Mouse (Mus musculus) activated CD4-positive, CD25-positive, alpha-beta regulatory T cell, adult 4 months (primary cell): ENCODE measurements around the gene Zranb3. TPM values are rescaled to one million over a fixed set of nuclear protein-coding genes. Genes with fewer than 3 reads are reported as not detected.
A peak's percentile ranks its signal among the peaks of the same experiment; 100 is the strongest.
"Not testable (repeated sequence)": the region's sequence is repeated elsewhere in the genome, so short reads cannot be mapped to it uniquely, and the experiment has no call there.

Experiments
- ATAC-seq: one replicate; pipeline ENCODE4 v1.8.0; 2017
- polyA plus RNA-seq, 2 experiments: library from polyadenylated mRNA; unstranded; fragments of 100-300 nt; shearing (Covaris generic); gene quantifications; one replicate each; pipeline ENCODE4 v1.2.1; 2017

The Zranb3 gene
- polyA plus RNA-seq, 2 experiments from 2014 or later = 1.5 to 1.8 TPM

DNA sequence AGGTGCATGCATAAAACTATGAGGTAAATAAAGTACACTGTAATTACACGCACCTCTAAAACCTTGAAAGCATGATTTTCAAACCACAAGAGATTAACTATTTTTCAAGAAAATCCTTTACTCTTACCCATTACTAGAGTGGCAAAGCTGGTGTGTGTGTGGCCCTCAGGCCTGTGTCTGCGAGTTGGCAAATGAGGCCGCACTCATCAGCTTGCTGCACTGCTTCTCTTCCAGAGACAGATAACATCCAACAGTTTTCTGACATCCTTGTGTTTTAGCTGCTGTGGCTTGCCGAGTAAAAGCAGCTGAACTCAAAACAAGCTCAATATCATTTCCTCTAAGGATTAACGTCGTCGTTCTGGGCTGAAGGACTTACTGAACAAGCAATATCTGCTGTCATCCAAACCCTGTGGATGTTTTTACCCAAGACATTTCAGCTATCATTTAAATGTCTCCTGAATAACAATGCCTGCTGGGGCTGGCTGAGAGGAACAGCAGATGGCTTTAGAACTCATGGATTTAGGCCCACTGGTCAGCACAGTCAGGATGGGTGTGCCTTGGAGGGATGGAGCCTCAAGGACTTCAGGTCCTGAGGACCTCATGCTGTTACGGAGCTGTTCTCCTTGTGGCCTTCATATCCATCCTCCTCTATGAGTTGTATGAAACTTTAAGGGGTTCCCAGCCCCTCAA is 42.0 kb downstream of the Zranb3 start:
- no peak for ATAC-seq

DNA sequence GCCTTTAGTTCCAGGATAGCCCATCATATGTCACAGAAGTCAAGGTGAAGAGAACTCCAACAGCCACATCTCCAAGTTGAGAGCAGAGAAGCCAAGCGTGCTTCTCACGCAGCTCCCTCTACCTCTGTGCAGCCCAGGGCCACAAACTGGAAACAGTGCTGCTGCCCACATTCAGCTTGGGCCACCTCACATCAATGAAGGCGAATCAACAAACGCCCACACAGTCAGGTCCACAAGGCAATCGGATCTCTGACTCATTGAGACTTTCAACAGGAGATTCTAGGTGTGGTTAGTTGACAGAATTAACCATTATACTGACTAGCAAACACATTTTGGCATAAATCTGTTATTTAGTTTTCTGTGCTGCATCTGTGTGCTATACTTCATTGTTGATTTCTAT is 44.2 kb downstream of the Zranb3 start:
- ATAC-seq = no peak

DNA sequence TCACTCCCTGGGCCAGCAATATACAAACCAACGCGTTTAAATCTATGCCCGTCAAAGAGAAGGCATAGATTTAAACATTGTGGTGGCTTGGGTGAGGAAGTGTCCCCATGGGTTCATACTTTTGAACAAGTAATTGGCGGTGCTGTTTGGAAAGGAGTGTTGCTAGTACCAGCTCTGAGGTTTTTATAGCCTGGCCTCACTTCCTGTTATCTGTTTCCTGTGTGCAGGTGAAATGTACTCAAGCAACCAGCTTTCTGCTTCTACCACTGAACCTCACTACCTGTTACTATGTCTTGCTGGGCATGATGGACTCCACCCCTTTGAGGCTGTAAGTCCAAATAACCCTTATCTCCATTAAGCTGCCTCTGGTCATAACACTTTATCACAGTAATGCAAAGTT is 45.6 kb downstream of the Zranb3 start:
- ATAC-seq = peak; percentile 28

- ATAC-seq = no peak
Observed at GRCm38 (mm10) chr1:128046920-128047319, 55.9 kb downstream of the Zranb3 start.

DNA sequence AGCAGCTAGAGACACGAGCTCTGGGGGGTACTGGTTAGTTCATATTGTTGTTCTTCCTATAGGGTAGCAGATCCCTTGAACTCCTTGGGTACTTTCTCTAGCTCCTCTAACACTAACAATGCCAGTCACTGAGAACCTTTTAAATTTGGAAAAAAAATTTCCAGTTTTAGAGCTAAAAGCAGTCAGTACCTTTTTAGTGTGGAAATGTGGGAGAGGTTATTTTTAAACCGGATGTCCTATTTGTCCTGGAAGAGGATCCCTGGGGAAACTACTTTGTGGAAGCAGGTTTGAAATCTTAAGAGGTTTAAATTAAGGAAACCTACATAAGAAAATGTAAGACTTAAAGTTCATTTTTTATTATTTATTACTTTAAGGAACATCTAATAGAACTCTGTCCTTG is 56.4 kb downstream of the Zranb3 start:
- ATAC-seq = no peak

- no peak for ATAC-seq
Observed at GRCm38 (mm10) chr1:128044181-128044580, 58.7 kb downstream of the Zranb3 start.

- no peak for ATAC-seq
Observed at GRCm38 (mm10) chr1:128036296-128036695, 66.6 kb downstream of the Zranb3 start.

DNA sequence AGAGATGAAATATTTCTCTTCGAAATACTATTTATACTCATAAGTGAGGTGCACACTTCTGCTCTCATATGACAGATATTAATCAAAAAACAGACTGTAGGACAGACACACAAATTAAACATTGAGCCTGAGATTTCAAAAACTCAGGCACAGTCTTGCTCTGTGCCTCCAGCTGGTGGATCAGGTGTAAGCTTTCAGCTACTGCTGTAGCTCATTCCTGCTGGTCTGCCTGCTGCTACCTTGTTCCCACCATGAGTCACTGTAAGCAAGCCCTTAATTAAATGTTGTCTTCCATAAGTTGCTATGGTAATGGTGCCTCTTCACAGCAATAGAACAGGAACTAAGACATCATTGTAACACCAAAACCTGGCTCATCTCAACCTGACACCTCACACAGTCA is 70.7 kb downstream of the Zranb3 start:
- no peak for ATAC-seq

DNA sequence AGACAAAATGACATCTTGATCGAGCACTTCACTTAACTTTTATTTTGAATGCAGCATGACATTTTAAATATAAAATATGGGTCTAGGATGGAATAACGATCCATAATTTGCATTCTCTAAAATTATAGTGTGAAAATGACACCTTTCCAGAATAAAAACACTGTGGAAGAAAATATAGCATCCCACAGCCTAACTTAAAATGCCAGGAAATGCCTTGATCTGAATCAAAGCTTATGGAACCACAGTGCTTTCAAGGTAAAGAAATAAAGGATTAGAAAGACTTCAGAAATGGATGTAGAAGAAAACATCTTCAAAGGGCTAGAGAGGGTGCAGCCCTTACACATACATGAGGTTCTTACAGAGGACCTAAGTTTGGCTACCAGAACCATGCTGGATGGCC is 71.3 kb downstream of the Zranb3 start:
- no peak for ATAC-seq

- no peak for ATAC-seq
Observed at GRCm38 (mm10) chr1:128024363-128025114, 78.3 kb downstream of the Zranb3 start.

DNA sequence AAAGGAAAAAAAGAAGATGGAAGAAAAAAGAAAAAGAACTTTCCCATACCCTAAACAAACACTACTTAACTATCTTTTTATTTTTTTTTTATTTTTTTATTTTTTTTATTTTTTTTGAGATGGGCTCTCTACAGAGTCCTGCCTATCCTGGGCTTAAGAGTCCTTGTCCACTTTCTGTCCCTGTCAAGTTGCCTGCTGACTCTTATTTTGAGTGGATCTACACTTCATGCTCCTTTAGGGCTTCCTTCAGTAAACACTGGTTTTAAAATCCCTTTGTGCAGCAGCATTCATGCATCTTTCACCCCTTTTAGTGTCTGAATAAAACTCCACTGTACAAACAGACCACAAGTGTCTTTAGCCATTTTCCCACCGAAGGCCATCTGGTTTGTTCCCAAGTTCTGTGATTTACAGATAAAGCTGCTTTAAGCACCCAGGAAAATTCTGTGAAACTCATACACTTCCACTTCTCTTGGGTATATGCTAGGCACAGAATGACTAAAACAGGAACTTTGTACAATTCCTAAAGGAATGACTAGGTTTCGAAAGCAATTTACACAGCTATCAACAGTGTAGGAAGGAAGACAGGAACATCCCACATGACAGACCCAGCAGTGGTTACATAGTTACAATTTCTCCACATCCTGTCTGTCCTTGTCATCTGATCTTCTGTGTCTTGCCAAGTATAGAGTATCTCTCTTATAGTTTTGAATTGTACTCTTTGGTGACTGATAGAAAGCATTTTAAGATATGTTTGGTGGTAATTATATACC is 82.7 kb downstream of the Zranb3 start:
- ATAC-seq = no peak

DNA sequence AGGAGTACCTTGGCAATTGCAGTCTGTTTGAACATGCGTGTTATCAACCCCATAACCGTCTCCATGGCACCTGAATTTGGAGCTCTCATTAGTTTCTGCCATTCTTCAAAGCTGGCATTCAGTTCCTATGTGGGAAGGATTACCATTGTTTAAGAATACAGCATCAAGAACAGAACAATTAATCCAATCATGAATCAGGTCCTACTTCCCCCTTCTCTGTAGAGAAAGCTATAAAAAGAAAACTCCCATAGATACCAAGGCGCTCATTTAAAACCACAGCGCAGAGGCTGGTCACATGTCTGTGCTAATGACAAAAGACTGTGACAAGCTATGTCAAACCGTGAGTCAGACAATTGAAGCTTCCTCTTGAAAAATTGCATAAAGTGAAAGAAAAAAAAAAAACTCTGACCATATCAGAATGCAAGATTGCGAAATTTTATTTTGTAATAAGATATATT is 86.8 kb downstream of the Zranb3 start:
- ATAC-seq = no peak

GRCm38 (mm10) chr1:128013698-128014386 is 89.0 kb downstream of the Zranb3 start:
- no peak for ATAC-seq

- no peak for ATAC-seq
Observed at GRCm38 (mm10) chr1:128009751-128010150, 93.1 kb downstream of the Zranb3 start.

GRCm38 (mm10) chr1:128006042-128006600 is 96.7 kb downstream of the Zranb3 start:
- not testable (repeated sequence) for ATAC-seq

GRCm38 (mm10) chr1:128004371-128004720 is 98.5 kb downstream of the Zranb3 start:
- no peak for ATAC-seq

DNA sequence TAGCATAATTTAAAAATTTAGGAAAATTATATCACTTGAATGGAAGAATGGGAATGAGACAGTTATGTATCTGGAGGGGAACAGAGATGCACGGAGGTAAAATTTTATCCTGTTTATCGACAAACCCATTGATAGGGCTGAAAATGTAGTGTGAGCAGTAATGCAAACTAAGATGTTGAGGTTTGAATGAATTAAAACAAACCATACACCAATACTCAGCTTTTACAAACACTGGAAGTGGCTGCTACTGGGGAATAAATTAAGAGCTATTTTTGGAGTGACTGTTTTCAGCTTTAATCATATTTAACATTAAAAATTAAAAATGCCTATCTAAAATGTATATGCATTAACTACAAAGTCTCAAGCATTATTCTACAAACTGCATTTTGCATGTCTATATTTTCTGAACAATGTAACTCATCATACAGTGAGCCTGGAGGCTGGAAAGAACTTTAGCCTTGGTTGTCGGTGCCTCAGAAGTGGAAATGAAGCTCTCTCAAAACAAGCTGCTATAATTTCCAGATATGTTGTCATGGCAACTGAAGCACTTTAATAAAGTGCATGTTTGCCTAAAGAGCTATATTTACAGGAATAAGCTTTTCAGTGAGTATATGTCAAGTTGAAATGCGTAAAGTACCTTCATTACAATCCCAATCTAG is 99.0 kb downstream of the Zranb3 start:
- ATAC-seq = no peak

DNA sequence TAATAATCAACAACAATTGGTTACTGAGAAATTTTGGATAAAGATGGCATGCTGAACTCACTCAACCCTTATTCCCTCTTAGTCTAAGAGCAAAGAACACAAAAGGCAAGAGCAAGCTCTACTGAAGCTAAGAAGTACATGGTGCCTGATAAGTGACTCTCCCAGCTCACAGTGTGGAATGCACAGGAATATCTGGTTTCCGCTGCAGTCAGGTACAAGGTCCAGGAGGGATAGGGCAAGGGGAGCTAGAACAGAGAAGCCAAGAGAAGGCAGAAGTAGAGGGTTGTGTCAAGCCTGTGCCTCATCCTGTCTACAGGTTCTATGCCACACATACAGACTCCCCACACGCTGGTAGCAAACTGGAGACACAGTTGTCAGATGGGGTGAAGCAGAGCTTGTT is 100.7 kb downstream of the Zranb3 start:
- ATAC-seq = no peak

DNA sequence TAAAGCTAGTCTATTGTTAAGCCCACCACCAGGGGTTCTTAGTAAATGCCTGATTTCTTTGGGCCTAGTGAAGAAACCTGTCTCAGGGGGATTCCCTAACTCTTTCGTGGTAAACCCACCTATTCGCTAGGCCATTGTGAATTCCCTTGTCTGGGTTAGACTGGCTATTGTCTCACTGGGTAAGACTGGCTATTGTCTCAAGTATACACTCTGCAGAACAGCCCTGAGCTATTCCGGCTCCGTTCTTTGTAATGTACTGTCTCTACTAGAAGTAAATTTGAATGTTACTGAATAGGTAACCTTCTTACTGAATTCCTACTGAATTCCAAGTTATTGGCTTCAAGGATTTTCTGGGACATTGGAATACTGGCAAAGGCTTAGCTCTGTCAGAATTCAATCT is 101.9 kb downstream of the Zranb3 start:
- ATAC-seq = not testable (repeated sequence)

DNA sequence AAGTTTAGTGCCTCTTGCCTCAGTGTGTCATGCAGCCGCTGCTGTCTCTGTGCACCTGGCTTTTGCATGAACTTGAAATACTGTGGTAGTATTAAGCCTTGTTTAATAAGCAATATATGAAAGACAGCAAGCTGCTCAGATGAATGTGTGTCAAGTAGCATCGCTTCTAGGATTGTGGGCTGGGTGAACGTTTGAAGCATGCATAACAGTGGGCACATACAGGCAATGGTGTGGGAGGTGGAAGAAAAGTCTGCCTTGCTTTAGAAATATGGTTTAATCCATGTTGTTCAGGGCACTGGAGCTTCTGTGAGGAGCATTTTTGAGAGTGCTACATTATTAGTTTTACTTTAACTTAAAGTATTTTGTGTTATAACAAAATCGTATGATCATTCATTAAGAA is 109.0 kb downstream of the Zranb3 start:
- no peak for ATAC-seq

DNA sequence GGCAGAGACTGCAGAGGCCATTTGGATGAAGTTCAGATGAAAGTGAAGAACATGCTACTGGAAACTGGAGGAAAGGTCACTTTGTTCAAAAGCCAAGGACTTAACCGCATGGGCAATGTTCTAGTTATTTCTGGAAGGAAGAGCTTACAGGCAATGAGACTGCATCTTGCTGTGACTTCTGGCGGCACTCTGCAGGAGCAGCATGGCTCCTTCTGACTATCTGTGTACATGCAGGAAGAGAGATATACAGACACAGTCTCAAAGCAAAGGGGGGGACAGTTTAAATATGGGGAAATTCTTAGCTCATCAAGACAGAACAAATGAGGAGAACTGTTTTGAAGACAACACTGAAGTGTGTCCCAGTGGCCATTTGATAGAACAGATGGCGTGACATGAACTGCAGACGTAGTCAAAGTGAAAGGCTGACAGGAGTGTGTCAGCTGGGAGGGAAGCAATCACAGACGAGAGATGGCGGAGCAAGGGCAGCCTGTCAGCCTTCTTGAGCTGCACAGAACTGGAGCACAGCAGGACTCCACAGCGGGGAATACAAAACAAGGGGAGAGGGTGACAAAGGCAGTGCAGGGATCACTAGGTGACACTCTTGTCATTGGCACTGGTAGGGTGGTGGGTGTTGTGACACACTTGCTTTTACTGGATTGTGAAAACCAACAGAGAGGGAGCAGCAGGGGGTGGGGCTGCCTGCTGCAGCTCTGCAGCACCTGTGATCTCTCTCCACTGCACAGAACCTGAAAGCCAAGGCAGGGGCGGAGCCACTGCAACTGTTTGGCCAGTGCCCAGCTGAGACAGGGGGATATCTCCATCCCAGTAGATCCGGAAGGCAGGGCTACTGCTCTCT is 112.7 kb downstream of the Zranb3 start:
- ATAC-seq = no peak
